Mouse (Mus musculus) lung, postnatal 10 days (tissue): ENCODE results near the gene Fam20b.

Experiments used
- DNase-seq: peaks from one replicate; pipeline ENCODE4 v3.0.0; 2021

The Fam20b gene

GRCm38 (mm10) chr1:156718950-156719805 is at the start of gene Fam20b:
Fam20b (minus strand) TSS chr1:156719086.
- peak; percentile 98 for DNase-seq

GRCm38 (mm10) chr1:156765311-156765710 is 46.4 kb upstream of the Fam20b start:
- DNase-seq = no peak

- DNase-seq = no peak
These were observed 45.7 kb upstream of the Fam20b start for GRCm38 (mm10) chr1:156764584-156764983.

GRCm38 (mm10) chr1:156763280-156763679 is 44.4 kb upstream of the Fam20b start:
- no peak for DNase-seq

GRCm38 (mm10) chr1:156761430-156761801 is 42.5 kb upstream of the Fam20b start:
- peak; percentile 23 for DNase-seq

GRCm38 (mm10) chr1:156760549-156761429 is 41.9 kb upstream of the Fam20b start:
- no peak for DNase-seq

GRCm38 (mm10) chr1:156758326-156758725 is 39.4 kb upstream of the Fam20b start:
- DNase-seq = no peak

GRCm38 (mm10) chr1:156754608-156755413 is 35.9 kb upstream of the Fam20b start:
- peak; percentile 22 for DNase-seq

GRCm38 (mm10) chr1:156752990-156753389 is 34.1 kb upstream of the Fam20b start:
- DNase-seq = no peak

GRCm38 (mm10) chr1:156752020-156752724 is 33.3 kb upstream of the Fam20b start:
- peak; percentile 89 for DNase-seq

- no peak for DNase-seq
These were observed 31.4 kb upstream of the Fam20b start for GRCm38 (mm10) chr1:156750261-156750660.

- DNase-seq = no peak
These were observed 30.2 kb upstream of the Fam20b start for GRCm38 (mm10) chr1:156749136-156749535.

GRCm38 (mm10) chr1:156748435-156749005 is 29.6 kb upstream of the Fam20b start:
- no peak for DNase-seq

GRCm38 (mm10) chr1:156745188-156745810 is 26.4 kb upstream of the Fam20b start:
- DNase-seq = no peak

GRCm38 (mm10) chr1:156741482-156742411 is 22.9 kb upstream of the Fam20b start:
- peak; percentile 77 for DNase-seq

GRCm38 (mm10) chr1:156735788-156736187 is 16.9 kb upstream of the Fam20b start:
- DNase-seq = no peak

- no peak for DNase-seq
These were observed 15.1 kb upstream of the Fam20b start for GRCm38 (mm10) chr1:156734019-156734418.

- no peak for DNase-seq
These were observed 14.7 kb upstream of the Fam20b start for GRCm38 (mm10) chr1:156733559-156733958.

- DNase-seq = no peak
These were observed 14.1 kb upstream of the Fam20b start for GRCm38 (mm10) chr1:156732996-156733395.

- DNase-seq = no peak
These were observed 11.9 kb upstream of the Fam20b start for GRCm38 (mm10) chr1:156730802-156731201.
